Mouse (Mus musculus) cerebellum, adult 18-20 months (tissue): Measurements from ENCODE around the gene Rps27l.

Experiments
- DNase-seq, 2 experiments: peaks; one replicate each; pipeline ENCODE4 v3.0.0; 2021

Gene Rps27l

DNA sequence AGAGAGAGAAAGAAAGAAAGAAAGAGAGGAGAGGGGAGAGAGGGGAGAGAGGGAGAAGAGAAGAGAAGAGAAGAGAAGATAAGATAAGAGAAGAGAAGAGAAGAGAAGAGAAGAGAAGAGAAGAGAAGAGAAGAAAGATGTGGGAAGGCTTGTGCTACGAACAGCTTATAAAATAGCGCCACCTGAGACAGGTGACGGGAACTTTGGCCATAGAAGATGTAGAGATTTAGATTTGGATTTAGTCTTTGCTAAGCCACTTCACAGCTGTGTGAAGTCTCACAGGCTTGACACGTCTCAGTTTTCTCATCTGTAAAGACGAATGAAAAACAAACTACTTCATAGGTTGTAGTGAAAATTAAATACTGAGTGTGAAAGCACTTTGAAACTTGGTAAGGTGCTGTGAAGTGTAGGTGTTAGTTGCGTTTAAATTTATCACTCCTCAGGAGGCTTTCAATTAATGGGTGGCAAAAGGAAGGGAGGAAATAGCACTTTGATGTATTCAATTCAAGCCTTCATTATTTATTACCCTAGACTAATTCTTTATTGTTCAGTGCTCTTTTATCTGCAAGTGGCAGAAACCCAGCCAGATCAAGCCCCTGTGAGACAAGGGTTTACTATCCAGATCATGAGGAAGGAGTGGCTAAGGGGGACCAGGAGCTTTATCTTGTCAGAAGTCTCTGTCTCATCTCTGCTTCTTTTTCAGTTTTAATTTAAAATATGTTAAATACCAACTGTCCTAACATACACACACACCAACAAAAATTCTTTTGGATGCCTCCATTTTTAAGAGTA lies 25.2 kb upstream of the Rps27l start:
- peak in 1 of 2 experiments; percentile 28 for DNase-seq

DNA sequence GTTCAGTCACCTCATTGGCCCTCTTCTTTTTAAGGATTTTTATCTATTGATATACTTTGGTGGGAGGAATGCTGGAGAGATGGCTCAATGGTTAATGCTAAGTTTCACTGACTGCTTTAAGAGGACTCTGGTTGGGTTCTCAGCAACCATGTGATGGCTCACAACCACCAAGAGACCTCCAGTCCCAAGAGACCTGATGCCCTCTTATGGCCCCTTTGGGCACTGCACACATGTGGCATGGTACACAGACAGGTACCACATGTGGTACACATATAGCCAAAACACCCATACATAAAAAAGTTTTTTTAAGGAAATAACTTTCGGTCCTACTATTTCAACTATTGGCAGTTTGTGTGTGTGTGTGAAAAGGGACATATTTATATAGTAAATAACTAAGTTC lies 23.8 kb upstream of the Rps27l start:
- no peak for DNase-seq

DNA sequence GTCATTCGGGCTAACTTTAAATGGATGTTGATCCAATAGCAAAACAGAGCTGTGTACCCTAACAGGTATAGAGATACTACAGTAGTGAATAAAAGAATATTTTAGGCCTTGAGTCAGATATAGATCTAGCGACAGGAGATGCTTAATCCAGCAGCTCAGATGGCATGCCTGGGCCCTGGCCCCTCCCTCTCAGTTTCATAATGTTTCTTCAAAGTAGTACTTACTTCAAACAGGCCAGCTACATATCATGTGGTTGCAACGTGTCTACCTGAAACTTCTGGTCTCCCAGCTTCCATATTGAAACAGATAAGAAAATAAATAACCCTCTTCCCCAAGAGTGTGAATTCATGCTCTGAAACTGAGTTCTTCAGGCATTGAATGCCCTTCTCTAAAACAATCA lies 20.0 kb upstream of the Rps27l start:
- no peak for DNase-seq

- peak; percentile 54 to 65 for DNase-seq
These were observed 18.0 kb upstream of the Rps27l start for GRCm38 (mm10) chr9:66927696-66928402.

GRCm38 (mm10) chr9:66930351-66930750 lies 15.5 kb upstream of the Rps27l start:
- DNase-seq: no peak

- DNase-seq: no peak
These were observed 11.7 kb upstream of the Rps27l start for GRCm38 (mm10) chr9:66933869-66934808.

GRCm38 (mm10) chr9:66937507-66937906 lies 8.4 kb upstream of the Rps27l start:
- peak; percentile 33 to 48 for DNase-seq

GRCm38 (mm10) chr9:66938836-66939235 lies 7.0 kb upstream of the Rps27l start:
- peak; percentile 65 to 70 for DNase-seq

DNA sequence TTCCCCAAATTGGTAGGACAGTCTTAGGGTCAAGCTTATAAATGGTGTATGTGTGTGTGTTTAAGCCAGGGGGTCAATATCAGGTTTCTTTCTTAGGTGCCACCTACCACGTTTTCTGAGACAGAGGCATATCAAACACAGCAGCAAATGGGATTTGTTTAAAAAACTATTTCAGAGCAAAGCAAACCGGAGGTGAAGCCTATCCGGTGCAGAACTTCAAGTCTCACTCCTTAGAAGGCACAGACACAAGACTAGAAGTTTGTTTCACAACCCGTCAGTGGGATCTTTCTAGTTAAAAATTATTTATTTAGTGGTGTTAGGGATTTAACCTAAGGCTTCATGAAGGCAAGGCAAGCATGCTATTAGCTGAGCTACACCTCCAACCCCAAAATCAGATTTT lies 725 bp upstream of the Rps27l start:
- no peak for DNase-seq

- DNase-seq: no peak
These were observed 2.6 kb downstream of the Rps27l start for GRCm38 (mm10) chr9:66948536-66948935.

GRCm38 (mm10) chr9:66952321-66952720 lies 6.4 kb downstream of the Rps27l start:
- DNase-seq: no peak

DNA sequence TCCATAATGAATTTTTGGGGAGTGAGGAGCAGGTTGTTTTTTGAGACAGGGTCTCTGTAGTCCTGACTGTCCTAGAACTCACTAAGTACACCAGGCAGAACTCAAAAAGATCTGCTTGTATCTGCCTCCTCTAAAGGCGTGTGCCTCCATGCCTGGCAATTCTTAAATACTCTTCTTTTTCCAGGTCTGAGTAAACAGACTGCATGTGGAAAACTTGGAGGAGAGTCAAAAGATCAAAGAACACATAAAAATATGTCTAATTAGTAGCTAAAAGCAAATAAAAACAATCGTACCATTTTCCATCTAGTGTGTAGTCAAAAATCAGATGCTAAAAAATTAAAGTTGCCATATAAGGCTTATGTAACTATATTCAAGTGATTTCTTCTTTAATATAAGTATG lies 7.0 kb downstream of the Rps27l start:
- DNase-seq: no peak

DNA sequence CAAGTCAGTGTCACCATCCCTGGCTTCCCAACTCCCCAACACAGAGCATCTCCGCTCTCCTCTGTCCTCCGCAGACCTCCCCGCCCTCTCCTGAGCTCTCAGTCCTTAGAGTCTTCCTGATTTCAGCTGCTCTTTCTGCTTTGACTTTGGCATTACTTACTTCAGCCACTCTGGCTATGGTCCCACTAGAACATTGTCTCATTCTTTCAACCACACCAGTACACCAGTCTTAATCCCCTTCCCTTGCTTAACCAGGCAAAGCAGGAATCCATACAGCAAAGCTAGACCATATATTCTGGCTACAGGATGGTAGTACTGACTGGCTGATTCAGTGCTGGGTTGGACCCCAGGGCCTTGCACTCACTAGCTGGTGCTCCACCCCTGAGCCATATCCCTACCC lies 11.6 kb downstream of the Rps27l start:
- no peak for DNase-seq

DNA sequence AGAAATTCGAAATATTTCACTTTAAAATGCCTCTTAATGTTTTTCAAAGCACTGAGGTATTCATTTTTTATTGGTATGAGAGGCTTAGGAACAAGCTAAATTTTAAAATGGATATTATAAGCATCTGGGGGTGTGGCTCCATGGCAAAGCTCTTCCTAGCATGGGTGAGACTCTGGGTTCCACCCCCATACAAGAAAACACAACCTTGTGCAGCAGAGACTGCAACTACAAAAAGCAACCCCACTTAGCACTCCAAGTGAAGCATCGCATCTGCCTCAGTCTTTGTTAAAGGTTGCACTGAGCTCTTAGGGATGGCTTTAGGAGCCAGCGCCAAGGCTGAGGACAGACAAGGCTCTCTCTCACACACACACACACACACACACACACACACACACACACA lies 15.6 kb downstream of the Rps27l start:
- no peak for DNase-seq

- no peak for DNase-seq
These were observed 21.6 kb downstream of the Rps27l start for GRCm38 (mm10) chr9:66967492-66967891.

GRCm38 (mm10) chr9:66971116-66971515 lies 25.2 kb downstream of the Rps27l start:
- no peak for DNase-seq

DNA sequence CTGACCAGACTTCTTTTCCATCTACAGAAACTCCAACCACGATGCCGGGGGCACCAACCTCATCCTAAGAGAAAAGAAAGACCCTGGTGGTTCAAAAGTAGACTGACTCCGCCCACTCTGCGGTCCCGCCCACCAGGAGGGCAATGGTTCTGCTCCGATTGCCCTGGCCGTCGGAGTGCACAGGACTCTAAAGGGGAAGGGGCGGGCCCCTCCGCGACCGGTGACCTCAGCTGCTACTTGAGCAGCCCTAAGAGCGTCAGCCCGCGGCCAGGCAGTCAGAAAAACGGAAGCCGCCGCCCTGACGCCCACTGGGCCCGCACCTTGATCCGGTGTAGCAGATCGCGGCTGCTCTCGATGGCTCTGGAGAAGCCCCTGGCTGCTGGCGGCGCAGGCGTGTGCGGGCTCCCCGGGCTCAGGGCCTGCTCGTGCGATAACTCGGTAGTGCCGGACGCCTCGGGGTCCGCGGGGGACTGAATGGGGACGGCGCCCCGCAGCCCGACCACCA lies 28.9 kb downstream of the Rps27l start:
- peak; percentile 70 to 71 for DNase-seq

DNA sequence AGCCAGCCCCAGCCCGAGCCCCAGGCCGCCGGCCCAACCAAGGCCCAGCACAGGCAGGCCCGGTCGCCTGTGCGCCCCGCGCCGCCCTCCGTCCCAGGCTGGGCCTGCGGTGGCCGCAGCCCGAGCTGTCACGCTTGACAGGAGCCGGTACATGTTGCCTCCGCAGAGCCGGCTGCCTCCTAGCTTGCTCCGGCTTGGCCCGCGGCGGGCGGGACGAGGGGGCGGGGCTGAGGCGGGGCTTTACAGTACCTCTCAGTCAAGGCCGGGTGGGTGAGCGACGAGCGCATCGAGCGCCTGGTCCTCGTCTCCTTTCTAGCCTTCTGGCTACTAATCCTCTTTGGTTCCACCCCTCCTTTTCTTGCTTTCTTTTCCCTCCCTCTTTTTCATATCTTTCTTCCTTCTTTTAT lies 29.4 kb downstream of the Rps27l start, which contains the start of gene Lactb:
Gene Lactb (minus strand): TSS at position 246 of the 407 bp plus-strand sequence.
- peak; percentile 96 to 99 for DNase-seq

DNA sequence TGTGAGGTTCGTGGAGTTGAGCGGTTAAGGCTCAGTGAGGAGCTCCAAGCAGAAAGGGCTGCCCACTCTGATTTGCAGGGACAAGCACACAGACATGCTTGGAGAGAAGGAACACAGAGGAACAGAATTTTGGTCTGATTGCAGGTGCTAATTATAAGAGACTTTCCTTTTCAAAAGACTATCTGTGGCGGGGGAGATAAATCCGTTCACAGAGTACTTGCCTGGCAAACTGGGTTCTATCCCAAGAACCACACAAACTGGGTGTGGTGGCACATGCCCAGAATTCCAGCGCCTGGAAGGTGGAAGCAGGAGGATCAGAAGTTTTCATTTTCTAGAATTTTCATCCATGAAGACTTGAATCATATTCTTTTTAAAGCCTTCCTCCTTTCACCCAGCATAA lies 31.2 kb downstream of the Rps27l start:
- DNase-seq: no peak

- peak in 1 of 2 experiments; percentile 27 for DNase-seq
These were observed 32.1 kb downstream of the Rps27l start for GRCm38 (mm10) chr9:66977982-66978381.

DNA sequence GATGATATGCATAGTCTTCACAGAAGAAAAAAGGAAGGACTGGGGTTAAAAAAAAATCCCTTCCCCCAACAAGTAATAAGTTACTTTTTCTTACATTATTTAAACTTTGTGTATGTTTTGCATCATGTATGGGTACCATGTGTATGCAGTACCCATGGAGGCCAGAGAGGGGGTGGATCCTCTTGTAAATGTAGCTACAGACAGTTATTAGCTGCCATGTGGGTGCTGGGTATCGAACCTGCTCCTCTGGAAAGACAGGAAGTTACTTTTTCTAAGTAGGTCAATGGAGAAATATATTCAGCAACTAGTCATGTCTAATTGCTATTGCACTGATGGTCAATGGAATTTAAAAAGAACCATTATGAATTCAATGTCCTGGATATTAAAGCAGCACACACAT lies 32.6 kb downstream of the Rps27l start:
- no peak for DNase-seq

DNA sequence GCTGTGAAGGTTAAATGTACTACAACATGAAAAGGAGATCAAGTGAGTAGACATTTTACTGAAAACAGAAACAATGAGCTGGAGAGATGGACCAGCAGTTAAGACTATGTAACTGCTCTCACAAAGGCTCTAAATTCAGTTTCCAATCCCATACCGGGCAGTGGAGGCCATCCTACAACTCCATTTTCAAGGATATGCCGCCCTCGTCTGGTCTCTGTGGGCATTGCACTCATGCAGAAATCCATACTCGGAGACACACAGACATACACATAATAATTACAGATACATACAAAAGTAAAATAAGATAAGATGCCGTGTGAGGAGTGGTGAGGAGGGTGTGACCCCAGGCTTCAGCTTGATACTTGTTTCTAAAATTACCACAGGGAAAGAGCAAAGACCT lies 34.6 kb downstream of the Rps27l start:
- peak; percentile 35 to 48 for DNase-seq

- DNase-seq: no peak
These were observed 36.2 kb downstream of the Rps27l start for GRCm38 (mm10) chr9:66982085-66982484.
